Mouse (Mus musculus): ENCODE data around the gene Pex6.

DNA sequence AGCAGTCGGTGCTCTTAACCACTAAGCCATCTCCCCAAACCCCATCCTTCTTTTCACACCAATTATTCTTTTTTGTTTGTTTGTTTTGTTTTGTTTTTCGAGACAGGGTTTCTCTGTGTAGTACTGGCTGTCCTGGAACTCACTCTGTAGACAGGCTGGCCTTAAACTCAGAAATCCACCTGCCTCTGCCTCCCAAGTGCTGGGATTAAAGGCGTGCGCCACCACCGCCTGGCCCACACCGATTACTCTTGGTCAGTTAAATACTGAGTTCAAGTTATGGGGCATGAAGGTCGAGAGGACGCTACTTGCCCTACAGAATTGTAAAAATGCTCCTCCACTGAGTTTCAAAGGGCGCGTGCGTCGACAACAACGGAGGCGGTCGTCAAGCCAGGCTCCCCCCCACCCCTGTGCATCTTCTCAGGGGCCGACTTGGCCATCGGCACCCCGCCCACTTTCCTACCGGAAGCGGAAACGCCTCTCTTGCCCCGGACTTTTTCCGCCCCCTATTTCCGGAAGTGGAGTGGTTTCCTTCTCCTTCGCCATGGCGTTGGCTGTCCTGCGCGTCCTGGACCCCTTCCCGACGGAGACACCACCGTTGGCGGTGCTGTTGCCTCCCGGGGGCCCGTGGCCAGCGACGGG is at the start of gene Pex6:
- TF ChIP-seq EP300 (IDR thresholded peaks at IDR 0.05; ENCODE audit: low read depth) (no peak), CTCF (IDR thresholded peaks at IDR 0.05; ENCODE audit: low read depth) (peak; percentile 13; the same call in 1 of the 2 replicates)
